Mouse (Mus musculus): Measurements from ENCODE around the gene Gm11627. TPM values are rescaled to one million over a fixed set of nuclear protein-coding genes. Genes with fewer than 3 reads are reported as not detected.

The Gm11627 gene
- total and polyA plus RNA-seq, 3 experiments = 1.2 to 4.0 (median 1.5) TPM

- H3K36me3 ChIP-seq (ENCODE audit: control insufficient read depth, insufficient read depth, low read length) = peaks cover 8% of the 10 kb centered on the region
- no peak overlapping the region for H3K9ac ChIP-seq (ENCODE audit: low read depth, low read length)
- peaks cover 1% of the 10 kb centered on the region; the same call in 1 of the 2 replicates for H3K79me2 ChIP-seq (replicated peaks; ENCODE audit: control insufficient read depth, insufficient read depth, low read length)
- no peaks in the 10 kb centered on the region for H3K27me3 ChIP-seq (ENCODE audit: control insufficient read depth, insufficient read depth, low read length)
- DNase-seq = no peak
- H3K27ac ChIP-seq = no peak overlapping the region
- no peak overlapping the region for H3K4me3 ChIP-seq
- peaks cover 4% of the 10 kb centered on the region for H3K4me1 ChIP-seq (ENCODE audit: control insufficient read depth, insufficient read depth, low read length)
- WGBS = 52% methylated on average over 2 of the region's 2 CpGs
- intact Hi-C loops (cut with DNase I) = no loop called here
- TF ChIP-seq CTCF (IDR thresholded peaks at IDR 0.05) (no peak), POLR2A (IDR thresholded peaks at IDR 0.05; ENCODE audit: insufficient read depth, low read depth, low read length) (no peak), EP300 (IDR thresholded peaks at IDR 0.05; ENCODE audit: insufficient read depth, low read depth, low read length) (no peak)
Measured at GRCm38 (mm10) chr11:102534078-102534477, 45.2 kb downstream of the Gm11627 start.

- TF ChIP-seq CTCF (IDR thresholded peaks at IDR 0.05) = no peak
- no peak for TF ChIP-seq EP300 (IDR thresholded peaks at IDR 0.05; ENCODE audit: insufficient read depth, low read depth, low read length)
- TF ChIP-seq POLR2A (IDR thresholded peaks at IDR 0.05; ENCODE audit: insufficient read depth, low read depth, low read length) = no peak
- intact Hi-C loops (cut with DNase I) = no loop called here
- 46% methylated on average over 5 of the region's 5 CpGs for WGBS
- Histone ChIP-seq H3K4me1 (ENCODE audit: control insufficient read depth, insufficient read depth, low read length) (peaks cover 4% of the 10 kb centered on the region), H3K36me3 (ENCODE audit: control insufficient read depth, insufficient read depth, low read length) (peaks cover 5% of the 10 kb centered on the region), H3K27me3 (ENCODE audit: control insufficient read depth, insufficient read depth, low read length) (no peaks in the 10 kb centered on the region), H3K27ac (peak overlapping the region; percentile 40), H3K9ac (ENCODE audit: low read depth, low read length) (no peak overlapping the region), H3K79me2 (replicated peaks; ENCODE audit: control insufficient read depth, insufficient read depth, low read length) (peaks cover 4% of the 10 kb centered on the region; the same call in 1 of the 2 replicates), H3K4me3 (no peak overlapping the region)
- DNase-seq = no peak
Measured at GRCm38 (mm10) chr11:102531425-102531824, 47.8 kb downstream of the Gm11627 start.

Other genes starting within 250 kb of the Gm11627 start
- gene Slc4a1, start 213.3 kb downstream of the Gm11627 start, total RNA-seq (2021) = 10 to 100 TPM in 1 of 2 experiments, under 1 TPM in 1; 0.42 to 10.3 TPM
- 0.91 and 4.4 TPM in 2 replicates for gene Slc4a1, start 213.3 kb downstream of the Gm11627 start, polyA plus RNA-seq (2012; rRNA removed)
- under 1 TPM in 1 of 2 experiments, not detected in 1; 0.66 TPM for gene Rundc3a, start 186.1 kb downstream of the Gm11627 start, total RNA-seq (2021)
- gene Rundc3a, start 186.1 kb downstream of the Gm11627 start, polyA plus RNA-seq (2012; rRNA removed) = 0.23 and 0.32 TPM in 2 replicates
- 100 to 1,000 TPM; 196 to 213 TPM for gene Slc25a39, start 171.5 kb downstream of the Gm11627 start, total RNA-seq (2021)
- 307 and 331 TPM in 2 replicates for gene Slc25a39, start 171.5 kb downstream of the Gm11627 start, polyA plus RNA-seq (2012; rRNA removed)
- 10 to 100 TPM; 83.4 to 86.9 TPM for gene Grn, start 149.1 kb downstream of the Gm11627 start, total RNA-seq (2021)
- 118 and 119 TPM in 2 replicates for gene Grn, start 149.1 kb downstream of the Gm11627 start, polyA plus RNA-seq (2012; rRNA removed)
- gene Fam171a2, start 131.8 kb downstream of the Gm11627 start, total RNA-seq (2021) = 1 to 10 TPM; 3.8 to 3.9 TPM
- 7.7 and 8.3 TPM in 2 replicates for gene Fam171a2, start 131.8 kb downstream of the Gm11627 start, polyA plus RNA-seq (2012; rRNA removed)
- gene Itga2b, start 109.3 kb downstream of the Gm11627 start, total RNA-seq (2021) = 10 to 100 TPM in 1 of 2 experiments, 1 to 10 TPM in 1; 3.1 to 14.5 TPM
- 3.5 and 6.9 TPM in 2 replicates for gene Itga2b, start 109.3 kb downstream of the Gm11627 start, polyA plus RNA-seq (2012; rRNA removed)
- gene Gpatch8, start 23.1 kb downstream of the Gm11627 start, total RNA-seq (2021) = 10 to 100 TPM; 14.8 to 18.0 TPM
- gene Gpatch8, start 23.1 kb downstream of the Gm11627 start, polyA plus RNA-seq (2012; rRNA removed) = 11.7 and 16.8 TPM in 2 replicates
- gene Fzd2, start 24.9 kb upstream of the Gm11627 start, total RNA-seq (2021) = 1 to 10 TPM; 2.6 to 2.8 TPM
- gene Fzd2, start 24.9 kb upstream of the Gm11627 start, polyA plus RNA-seq (2012; rRNA removed) = 7.2 and 10.0 TPM in 2 replicates
- not detected for gene Meioc, start 84.3 kb upstream of the Gm11627 start, total RNA-seq (2021)
- gene Meioc, start 84.3 kb upstream of the Gm11627 start, polyA plus RNA-seq (2012; rRNA removed) = 0.09 TPM in 1 of 2 replicates, not detected in the other
- 10 to 100 TPM; 21.0 to 22.8 TPM for gene Ccdc43, start 118.3 kb upstream of the Gm11627 start, total RNA-seq (2021)
- gene Ccdc43, start 118.3 kb upstream of the Gm11627 start, polyA plus RNA-seq (2012; rRNA removed) = 6.8 and 12.2 TPM in 2 replicates
- gene Adam11, start 182.0 kb upstream of the Gm11627 start, total RNA-seq (2021) = 1 to 10 TPM; 3.4 to 4.9 TPM
- gene Adam11, start 182.0 kb upstream of the Gm11627 start, polyA plus RNA-seq (2012; rRNA removed) = 10.1 and 12.5 TPM in 2 replicates
- 10 to 100 TPM; 19.4 to 23.4 TPM for gene Gjc1, start 240.2 kb upstream of the Gm11627 start, total RNA-seq (2021)
- 12.9 and 26.4 TPM in 2 replicates for gene Gjc1, start 240.2 kb upstream of the Gm11627 start, polyA plus RNA-seq (2012; rRNA removed)

Measured in heart, adult 2 months (tissue).